Mouse (Mus musculus) embryo, embryonic 11 days (tissue): ENCODE data around the gene Cpsf3.

Experiments
- DNase-seq: peaks from one replicate; pipeline ENCODE4 v3.0.0-alpha.2; 2015

The Cpsf3 gene

GRCm38 (mm10) chr12:21284761-21285441 lies at the start of gene Cpsf3:
Gene Cpsf3, plus strand, starts transcription at chr12:21285391.
- no peak for DNase-seq

GRCm38 (mm10) chr12:21241965-21242364 lies 43.2 kb upstream of the Cpsf3 start:
- DNase-seq = no peak

GRCm38 (mm10) chr12:21244375-21244960 lies 40.7 kb upstream of the Cpsf3 start:
- DNase-seq = no peak

- peak; percentile 12 for DNase-seq
Observed at GRCm38 (mm10) chr12:21247711-21248392, 37.3 kb upstream of the Cpsf3 start.

GRCm38 (mm10) chr12:21260494-21261256 lies 24.5 kb upstream of the Cpsf3 start:
- DNase-seq = no peak

- no peak for DNase-seq
Observed at GRCm38 (mm10) chr12:21261521-21261920, 23.7 kb upstream of the Cpsf3 start.

GRCm38 (mm10) chr12:21263256-21263655 lies 21.9 kb upstream of the Cpsf3 start:
- no peak for DNase-seq

- DNase-seq = no peak
Observed at GRCm38 (mm10) chr12:21264241-21264640, 20.9 kb upstream of the Cpsf3 start.

GRCm38 (mm10) chr12:21264970-21265369 lies 20.2 kb upstream of the Cpsf3 start:
- DNase-seq = no peak

GRCm38 (mm10) chr12:21265501-21265900 lies 19.7 kb upstream of the Cpsf3 start:
- no peak for DNase-seq

GRCm38 (mm10) chr12:21265946-21266783 lies 19.0 kb upstream of the Cpsf3 start:
- peak; percentile 69 for DNase-seq

- no peak for DNase-seq
Observed at GRCm38 (mm10) chr12:21266784-21267098, 18.4 kb upstream of the Cpsf3 start.

- DNase-seq = no peak
Observed at GRCm38 (mm10) chr12:21268083-21268616, 17.0 kb upstream of the Cpsf3 start.

- DNase-seq = no peak
Observed at GRCm38 (mm10) chr12:21274446-21274845, 10.7 kb upstream of the Cpsf3 start.

- no peak for DNase-seq
Observed at GRCm38 (mm10) chr12:21277352-21277864, 7.8 kb upstream of the Cpsf3 start.

GRCm38 (mm10) chr12:21285508-21286242 lies 484 bp downstream of the Cpsf3 start:
- no peak for DNase-seq

- DNase-seq = peak; percentile 99
Observed at GRCm38 (mm10) chr12:21286243-21286622, 1.0 kb downstream of the Cpsf3 start, which contains the start of gene Itgb1bp1. Gene Itgb1bp1, minus strand, starts transcription at chr12:21286284.

- DNase-seq = peak; percentile 29
Observed at GRCm38 (mm10) chr12:21286712-21287650, 1.8 kb downstream of the Cpsf3 start.

- no peak for DNase-seq
Observed at GRCm38 (mm10) chr12:21288716-21289395, 3.7 kb downstream of the Cpsf3 start.
